Mouse (Mus musculus) spleen, adult 2 months (tissue): ENCODE data around the gene Cnga3. TPM values are rescaled to one million over a fixed set of nuclear protein-coding genes. Genes with fewer than 3 reads are reported as not detected.
A peak's percentile ranks its signal among the peaks of the same experiment; 100 is the strongest.

Source experiments
- DNase-seq, 2 experiments: peaks; one replicate each; pipeline versions ENCODE4 v3.0.0 to v3.0.0-alpha.2; 2012 to 2021; ENCODE audit warnings: low spot score in 2 of 2, low read depth in 1 of 2
- H3K27ac ChIP-seq: fragments of 200-500 bp; 2 replicates; pipeline ENCODE4 v1.5.1; 2012; ENCODE audit warnings: low read length, inconsistent platforms; ENCODE audit not compliant: insufficient read depth
- H3K27me3 ChIP-seq: fragments of 200-500 bp; 2 replicates; pipeline ENCODE4 v1.6.1; 2012; ENCODE audit warnings: mild to moderate bottlenecking, moderate library complexity, low read length, inconsistent platforms; ENCODE audit not compliant: control insufficient read depth, insufficient read depth
- H3K36me3 ChIP-seq: fragments of 200-500 bp; 2 replicates; pipeline ENCODE4 v1.6.1; 2012; ENCODE audit warnings: mild to moderate bottlenecking, low read length, inconsistent platforms; ENCODE audit not compliant: control insufficient read depth, insufficient read depth
- H3K4me1 ChIP-seq: fragments of 200-500 bp; 2 replicates; pipeline ENCODE4 v1.6.1; 2011; ENCODE audit warnings: inconsistent platforms; ENCODE audit not compliant: control insufficient read depth, insufficient read depth, insufficient read length
- H3K4me3 ChIP-seq: fragments of 200-500 bp; 2 replicates; pipeline ENCODE4 v1.5.1; 2011; ENCODE audit warnings: mild to moderate bottlenecking, inconsistent platforms; ENCODE audit not compliant: insufficient read depth, insufficient read length; ENCODE audit errors: extremely low read depth
- CTCF ChIP-seq: fragments of 200-500 bp; IDR thresholded peaks from 2 replicates; pipeline ENCODE4 v1.5.1; 2011; ENCODE audit warnings: mild to moderate bottlenecking, inconsistent platforms; ENCODE audit not compliant: insufficient read depth, insufficient read length, insufficient replicate concordance; ENCODE audit errors: extremely low read depth
- POLR2A ChIP-seq: fragments of 200-500 bp; IDR thresholded peaks from 2 replicates; pipeline ENCODE4 v1.6.1; 2011; ENCODE audit warnings: low read depth, low read length, inconsistent platforms
- WGBS: fragments of 180-500 bp; shearing (Covaris S2); methylation state at CpG from one replicate; pipeline ENCODE4 v1.1.7; 2018; 5-methylcytosine and 5-hydroxymethylcytosine counted together
- polyA plus RNA-seq: library from polyadenylated mRNA; depleted of rRNA; stranded (reverse); fragments of >200 nt; gene quantifications from 2 replicates; pipeline ENCODE4 v1.2.3, GENCODE M21; 2012

The Cnga3 gene
- polyA plus RNA-seq, 1 experiment = 0.18 TPM

GRCm38 (mm10) chr1:37201406-37201805 is 12.8 kb upstream of the Cnga3 start:
- no peaks in the 10 kb centered on the region for H3K27me3 ChIP-seq
- 86% methylated on average over 4 of the region's 4 CpGs for WGBS
- H3K4me3 ChIP-seq = no peak overlapping the region
- no peaks in the 10 kb centered on the region for H3K36me3 ChIP-seq
- no peaks in the 10 kb centered on the region for H3K4me1 ChIP-seq
- DNase-seq = no peak
- TF ChIP-seq CTCF (no peak), POLR2A (no peak)
- no peak overlapping the region for H3K27ac ChIP-seq

- 88% methylated on average over 8 of the region's 8 CpGs for WGBS
- TF ChIP-seq POLR2A (no peak), CTCF (no peak)
- no peaks in the 10 kb centered on the region for H3K27me3 ChIP-seq
These were observed 6.5 kb upstream of the Cnga3 start for GRCm38 (mm10) chr1:37207743-37208142.

GRCm38 (mm10) chr1:37212375-37212774 is 1.9 kb upstream of the Cnga3 start:
- no peak overlapping the region for H3K27ac ChIP-seq
- H3K27me3 ChIP-seq = no peaks in the 10 kb centered on the region
- WGBS = 91% methylated on average over 9 of the region's 9 CpGs
- TF ChIP-seq POLR2A = no peak
- no peak for TF ChIP-seq CTCF
- H3K4me3 ChIP-seq = no peak overlapping the region
- DNase-seq = no peak
- H3K4me1 ChIP-seq = no peaks in the 10 kb centered on the region
- no peaks in the 10 kb centered on the region for H3K36me3 ChIP-seq

More at GRCm38 (mm10) chr1:37207743-37208142, 6.5 kb upstream of the Cnga3 start:
- DNase-seq = no peak
- Histone ChIP-seq H3K4me3 (no peak overlapping the region), H3K27ac (no peak overlapping the region), H3K36me3 (no peaks in the 10 kb centered on the region), H3K4me1 (no peaks in the 10 kb centered on the region)

GRCm38 (mm10) chr1:37218386-37218785 is 4.2 kb downstream of the Cnga3 start:
- no peaks in the 10 kb centered on the region for H3K4me1 ChIP-seq
- no peaks in the 10 kb centered on the region for H3K27me3 ChIP-seq
- TF ChIP-seq POLR2A (no peak), CTCF (no peak)
- peak in 1 of 2 experiments; percentile 9 for DNase-seq
- no peak overlapping the region for H3K4me3 ChIP-seq
- no peaks in the 10 kb centered on the region for H3K36me3 ChIP-seq
- 10% methylated on average over 14 of the region's 14 CpGs for WGBS
- no peak overlapping the region for H3K27ac ChIP-seq

GRCm38 (mm10) chr1:37219593-37219992 is 5.4 kb downstream of the Cnga3 start:
- H3K36me3 ChIP-seq = no peaks in the 10 kb centered on the region
- no peak overlapping the region for H3K4me3 ChIP-seq
- H3K27me3 ChIP-seq = no peaks in the 10 kb centered on the region
- no peaks in the 10 kb centered on the region for H3K4me1 ChIP-seq
- WGBS = 88% methylated on average over 5 of the region's 5 CpGs
- no peak for DNase-seq
- TF ChIP-seq POLR2A (no peak), CTCF (no peak)
- no peak overlapping the region for H3K27ac ChIP-seq

- Histone ChIP-seq H3K4me1 (no peaks in the 10 kb centered on the region), H3K27ac (no peak overlapping the region), H3K4me3 (no peak overlapping the region), H3K36me3 (no peaks in the 10 kb centered on the region), H3K27me3 (no peaks in the 10 kb centered on the region)
- WGBS = 56% methylated on average over 6 of the region's 6 CpGs
- DNase-seq = no peak
- TF ChIP-seq POLR2A (no peak), CTCF (no peak)
These were observed 6.1 kb downstream of the Cnga3 start for GRCm38 (mm10) chr1:37220134-37220907.

- H3K27me3 ChIP-seq = no peaks in the 10 kb centered on the region
- H3K27ac ChIP-seq = no peak overlapping the region
- H3K36me3 ChIP-seq = no peaks in the 10 kb centered on the region
- H3K4me3 ChIP-seq = no peak overlapping the region
- 64% methylated on average over 7 of the region's 7 CpGs for WGBS
- TF ChIP-seq CTCF (no peak), POLR2A (no peak)
- no peaks in the 10 kb centered on the region for H3K4me1 ChIP-seq
- no peak for DNase-seq
These were observed 7.8 kb downstream of the Cnga3 start for GRCm38 (mm10) chr1:37222002-37222401.
